Mouse (Mus musculus) embryo, embryonic 10.5 days (tissue): ENCODE measurements at regions not wholly inside any gene's neighbourhood (a gene's known extent, or its start where the extent isn't known, plus 50 kb on each side); places are given as distances from the start of the nearest gene placed in this dataset.
"Not testable (repeated sequence)": the region's sequence is repeated elsewhere in the genome, so short reads cannot be mapped to it uniquely, and the experiment has no call there.

Source experiments
- DNase-seq: peaks from one replicate; pipeline ENCODE4 v3.0.0-alpha.2; 2015; ENCODE audit warnings: low spot score

DNA sequence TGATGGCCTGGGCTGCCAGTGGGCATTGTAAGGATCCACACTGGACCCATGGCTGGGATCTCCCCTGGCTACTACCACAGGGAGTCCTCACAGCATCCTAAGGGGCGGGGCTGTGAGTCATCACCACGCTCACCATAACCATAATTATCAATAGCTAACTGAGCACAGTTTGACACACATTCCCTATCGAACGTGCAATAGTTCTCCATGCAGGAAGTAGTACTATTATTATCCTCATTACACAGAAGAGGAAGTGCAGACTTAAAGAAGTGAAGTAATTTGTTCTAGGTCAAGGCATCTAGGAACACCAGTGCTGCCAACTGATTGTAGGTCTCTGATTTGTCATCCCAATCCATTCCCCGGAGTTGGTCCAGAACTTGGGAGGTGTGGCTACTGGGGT is 84.1 kb upstream of the Trim2 start:
- no peak for DNase-seq

- no peak for DNase-seq
Measured at GRCm38 (mm10) chr3:84388486-84388885, 81.8 kb upstream of the Trim2 start.

GRCm38 (mm10) chr3:84385656-84386055 is 79.0 kb upstream of the Trim2 start:
- DNase-seq: peak; percentile 11

DNA sequence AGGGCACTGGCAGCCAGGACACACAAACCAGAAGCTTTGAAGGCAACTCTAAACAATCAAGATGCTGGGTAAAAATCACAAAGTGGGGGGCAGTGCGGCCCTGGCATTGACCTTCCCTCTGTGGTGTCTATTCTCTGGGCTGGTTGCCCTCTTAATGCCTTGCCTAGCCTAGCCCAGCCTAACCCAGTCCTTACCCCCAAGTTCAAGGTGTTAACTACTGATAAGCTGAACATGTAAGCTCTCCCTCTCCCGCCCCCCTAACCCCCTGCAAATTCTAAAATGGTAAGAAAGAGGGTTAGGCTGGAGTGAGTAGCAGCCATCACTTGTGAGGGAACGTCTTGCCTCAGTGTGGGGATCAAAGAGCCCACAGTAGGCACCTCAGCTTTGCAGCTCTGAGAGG is 76.9 kb upstream of the Trim2 start:
- DNase-seq: no peak

DNA sequence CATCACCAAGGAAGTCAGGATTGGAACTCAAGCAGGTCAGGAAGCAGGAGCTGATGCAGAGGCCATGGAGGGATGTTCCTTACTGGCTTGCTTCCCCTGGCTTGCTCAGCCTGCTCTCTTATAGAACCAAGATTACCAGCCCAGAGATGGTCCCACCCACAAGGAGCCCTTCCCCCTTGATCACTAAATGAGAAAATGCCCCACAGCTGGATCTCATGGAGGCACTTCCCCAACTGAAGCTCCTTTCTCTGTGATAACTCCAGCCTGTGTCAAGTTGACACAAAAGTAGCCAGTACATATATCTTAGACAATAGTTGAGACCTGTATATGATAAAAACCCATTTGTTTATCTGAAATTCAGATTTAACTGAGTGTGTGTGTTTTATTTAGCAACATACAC is 76.4 kb upstream of the Trim2 start:
- DNase-seq: not testable (repeated sequence)

DNA sequence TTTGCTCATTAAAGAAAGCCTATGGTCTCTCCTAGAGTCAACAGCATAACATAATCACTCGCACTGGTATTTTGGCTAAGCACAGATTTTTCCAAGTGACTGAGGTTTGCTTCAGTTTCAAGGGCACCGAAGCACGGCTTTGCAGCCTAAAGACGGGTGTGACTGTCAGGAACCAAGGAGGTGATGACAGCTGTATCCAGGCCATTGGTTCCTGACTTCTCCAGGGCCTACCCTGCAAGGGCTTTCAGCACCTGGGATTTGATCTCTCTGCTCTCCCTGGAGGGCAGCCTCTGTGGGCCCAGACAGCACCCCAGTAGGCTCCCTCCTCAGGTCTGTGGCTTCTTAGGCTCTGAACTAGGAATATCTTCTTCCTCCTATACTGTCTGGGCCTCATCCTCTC is 75.3 kb upstream of the Trim2 start:
- DNase-seq: no peak

- no peak for DNase-seq
Measured at GRCm38 (mm10) chr3:84378987-84379556, 72.4 kb upstream of the Trim2 start.

DNA sequence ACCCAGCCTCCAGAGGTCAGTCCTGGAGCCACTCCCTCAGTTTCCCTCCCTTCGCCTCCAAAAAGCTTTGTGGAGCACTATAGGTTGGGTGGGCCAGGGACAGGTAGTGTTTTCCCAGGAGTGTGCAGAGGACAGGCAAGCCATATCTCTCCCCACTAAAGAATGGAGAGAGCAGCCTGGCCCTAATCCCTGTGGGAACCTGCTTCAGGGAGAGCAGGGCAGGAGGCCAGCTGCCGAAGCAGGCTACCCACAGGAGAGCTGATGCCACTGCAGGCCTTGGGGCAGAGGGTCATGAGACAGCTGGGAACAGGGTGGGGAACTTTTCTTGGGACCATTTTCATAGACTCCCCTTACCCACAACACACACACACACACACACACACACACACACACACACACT is 69.8 kb upstream of the Trim2 start:
- DNase-seq: no peak

- no peak for DNase-seq
Measured at GRCm38 (mm10) chr3:84375832-84376231, 69.2 kb upstream of the Trim2 start.

GRCm38 (mm10) chr3:84371842-84372241 is 65.2 kb upstream of the Trim2 start:
- DNase-seq: no peak

DNA sequence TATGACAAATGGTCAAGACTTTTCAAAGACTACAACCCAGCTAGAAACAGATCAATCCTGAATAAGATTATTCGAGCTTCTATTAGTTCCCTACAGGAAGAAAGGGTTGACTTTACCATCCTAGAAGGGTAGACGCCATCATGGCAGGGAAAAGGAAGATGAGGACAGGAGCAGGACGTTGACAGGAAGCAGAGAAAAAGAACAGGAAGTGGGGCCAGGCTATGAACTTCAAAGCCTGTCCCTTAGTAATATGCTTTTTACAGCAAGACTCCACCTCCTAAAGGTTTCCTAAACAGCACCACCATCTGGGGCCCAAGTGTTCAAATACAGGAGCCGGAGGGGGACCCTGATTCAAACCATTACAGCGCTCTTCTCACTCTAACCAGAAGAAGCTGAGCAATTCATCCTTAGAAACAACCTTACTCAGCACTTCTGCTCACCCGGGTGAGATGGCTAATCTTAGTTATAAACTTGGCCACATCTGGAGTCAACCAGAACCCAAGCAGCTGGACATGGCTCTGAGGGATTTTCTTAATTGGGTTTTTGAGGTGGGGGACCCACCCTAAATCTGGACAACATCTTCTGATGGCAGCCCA is 60.6 kb upstream of the Trim2 start:
- DNase-seq: no peak

DNA sequence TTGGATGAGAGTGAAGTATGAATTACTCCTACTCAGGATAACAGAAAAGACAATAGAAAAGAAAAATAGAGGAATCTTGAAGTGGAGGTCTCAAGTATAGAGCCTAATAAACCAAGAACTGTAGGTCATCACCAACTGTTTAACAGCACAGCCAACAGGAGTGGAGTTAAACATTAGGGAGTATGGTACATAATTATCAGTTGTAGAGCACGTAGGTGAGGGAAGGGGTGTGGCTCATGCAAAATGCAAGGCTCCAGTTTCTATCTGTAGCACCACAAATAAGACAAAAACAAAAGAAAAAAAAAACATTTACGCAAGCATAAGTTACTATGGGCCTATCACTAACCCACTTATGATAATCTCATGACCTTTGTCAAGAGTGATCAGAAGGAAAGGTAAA is 52.0 kb upstream of the Trim2 start:
- no peak for DNase-seq

GRCm38 (mm10) chr3:84356690-84357014 is 50.0 kb upstream of the Trim2 start:
- DNase-seq: no peak
